Mouse (Mus musculus) ES-E14 (cell line): Measurements from ENCODE around the gene Kremen1.

Experiments
- HCFC1 ChIP-seq: IDR thresholded peaks from 2 replicates; pipeline ENCODE4 v1.6.1; 2012; ENCODE audit warnings: low read length, inconsistent platforms, borderline replicate concordance; ENCODE audit not compliant: insufficient read depth
- MAFK ChIP-seq: IDR thresholded peaks from 2 replicates; pipeline ENCODE4 v1.6.1; 2014; ENCODE audit warnings: mild to moderate bottlenecking, low read depth, low read length, inconsistent platforms; ENCODE audit not compliant: insufficient read depth
- ZC3H11A ChIP-seq: IDR thresholded peaks from 2 replicates; pipeline ENCODE4 v1.6.1; 2012; ENCODE audit warnings: low read depth, mild to moderate bottlenecking, inconsistent platforms, low read length, borderline replicate concordance
- ZNF384 ChIP-seq: IDR thresholded peaks from 2 replicates; pipeline ENCODE4 v1.6.1; 2012; ENCODE audit warnings: low read depth, low read length, inconsistent platforms

DNA sequence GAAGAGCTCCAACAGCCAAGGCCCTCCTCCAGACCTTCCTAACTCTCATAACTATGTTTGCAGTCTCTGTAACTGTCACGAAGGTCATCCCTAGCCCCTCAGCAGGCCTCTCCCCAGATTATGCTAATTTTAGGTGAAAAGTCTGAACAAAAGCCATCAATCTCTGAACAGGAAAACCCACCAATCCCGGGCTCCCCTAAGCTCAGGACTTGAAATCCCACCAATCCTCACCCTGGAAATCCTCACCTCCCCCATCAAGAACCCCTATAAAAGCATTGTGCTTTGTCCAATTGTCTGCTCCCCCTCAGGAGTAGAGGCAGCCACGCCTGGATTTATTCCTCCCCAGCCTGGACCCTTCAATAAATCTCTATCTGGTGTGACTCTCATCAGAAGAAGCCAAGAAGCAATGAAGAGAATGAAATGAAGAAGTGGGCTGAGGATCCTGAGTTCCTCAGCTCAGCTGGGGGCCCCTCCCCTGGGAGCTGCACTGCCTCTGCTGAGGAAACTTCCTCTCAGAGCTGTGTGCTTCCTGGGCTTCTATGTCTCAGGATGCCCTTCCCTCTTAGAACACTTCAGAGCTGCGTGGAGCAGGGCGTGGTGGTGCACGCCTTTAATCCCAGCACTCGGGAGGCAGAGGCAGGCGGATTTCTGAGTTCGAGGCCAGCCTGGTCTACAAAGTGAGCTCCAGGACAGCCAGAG, 11.3 kb upstream of the Kremen1 start:
- no peak for TF ChIP-seq HCFC1
- TF ChIP-seq MAFK = no peak
- TF ChIP-seq ZC3H11A = no peak
- TF ChIP-seq ZNF384 = no peak
